Mouse (Mus musculus): ENCODE measurements at regions not wholly inside any gene's neighbourhood (a gene's known extent, or its start where the extent isn't known, plus 50 kb on each side); places are given as distances from the start of the nearest gene placed in this dataset.

- H3K4me2 ChIP-seq (ENCODE audit: low read depth, low read length) = no peak overlapping the region
- DNase-seq (ENCODE audit: low spot score) (no peak), ATAC-seq (ENCODE audit: insufficient read depth, low read depth) (no peak)
- no peak overlapping the region for H3K9ac ChIP-seq (replicated peaks; ENCODE audit: low read depth, low read length)
- H3K27ac ChIP-seq (ENCODE audit: low read depth) = no peak overlapping the region
- H3K4me3 ChIP-seq (ENCODE audit: low read depth, low read length) = no peak overlapping the region
- 79% methylated on average over 9 of the region's 9 CpGs for WGBS
- H3K27me3 ChIP-seq (ENCODE audit: control insufficient read depth, insufficient read depth, low read length) = no peaks in the 10 kb centered on the region
- H3K4me1 ChIP-seq (ENCODE audit: control insufficient read depth, insufficient read depth) = no peaks in the 10 kb centered on the region
- TF ChIP-seq EP300 (IDR thresholded peaks at IDR 0.05; ENCODE audit: low read depth) = no peak
- no peak for TF ChIP-seq CTCF (IDR thresholded peaks at IDR 0.05; ENCODE audit: low read depth)
- no peaks in the 10 kb centered on the region for H3K36me3 ChIP-seq (replicated peaks; ENCODE audit: control insufficient read depth, insufficient read depth, low read length)
- H3K9me3 ChIP-seq (replicated peaks; ENCODE audit: control insufficient read depth, low read length) = no peaks in the 10 kb centered on the region
These were observed 598.2 kb upstream of the Cdh5 start for GRCm38 (mm10) chr8:103502991-103503767.

- H3K36me3 ChIP-seq (replicated peaks; ENCODE audit: control insufficient read depth, insufficient read depth, low read length) = no peaks in the 10 kb centered on the region
- DNase-seq (ENCODE audit: low spot score) = no peak
- no peak overlapping the region for H3K4me3 ChIP-seq (ENCODE audit: low read depth, low read length)
- H3K27me3 ChIP-seq (ENCODE audit: control insufficient read depth, insufficient read depth, low read length) = no peaks in the 10 kb centered on the region
- H3K4me1 ChIP-seq (ENCODE audit: control insufficient read depth, insufficient read depth) = no peaks in the 10 kb centered on the region
- H3K27ac ChIP-seq (ENCODE audit: low read depth) = no peak overlapping the region
- no peak for ATAC-seq (ENCODE audit: insufficient read depth, low read depth)
- no peaks in the 10 kb centered on the region for H3K9me3 ChIP-seq (replicated peaks; ENCODE audit: control insufficient read depth, low read length)
- WGBS = 33% methylated on average over 6 of the region's 6 CpGs
- H3K9ac ChIP-seq (replicated peaks; ENCODE audit: low read depth, low read length) = no peak overlapping the region
- no peak overlapping the region for H3K4me2 ChIP-seq (ENCODE audit: low read depth, low read length)
- TF ChIP-seq CTCF (IDR thresholded peaks at IDR 0.05; ENCODE audit: low read depth) (no peak), EP300 (IDR thresholded peaks at IDR 0.05; ENCODE audit: low read depth) (no peak)
These were observed 595.1 kb upstream of the Cdh5 start for GRCm38 (mm10) chr8:103506334-103506733.

GRCm38 (mm10) chr8:103507068-103507467 lies 594.4 kb upstream of the Cdh5 start:
- no peak overlapping the region for H3K4me2 ChIP-seq (ENCODE audit: low read depth, low read length)
- H3K4me1 ChIP-seq (ENCODE audit: control insufficient read depth, insufficient read depth) = no peaks in the 10 kb centered on the region
- no peaks in the 10 kb centered on the region for H3K36me3 ChIP-seq (replicated peaks; ENCODE audit: control insufficient read depth, insufficient read depth, low read length)
- 79% methylated on average over 5 of the region's 5 CpGs for WGBS
- H3K27ac ChIP-seq (ENCODE audit: low read depth) = no peak overlapping the region
- ATAC-seq (ENCODE audit: insufficient read depth, low read depth) (no peak), DNase-seq (ENCODE audit: low spot score) (no peak)
- no peaks in the 10 kb centered on the region for H3K9me3 ChIP-seq (replicated peaks; ENCODE audit: control insufficient read depth, low read length)
- H3K9ac ChIP-seq (replicated peaks; ENCODE audit: low read depth, low read length) = no peak overlapping the region
- no peaks in the 10 kb centered on the region for H3K27me3 ChIP-seq (ENCODE audit: control insufficient read depth, insufficient read depth, low read length)
- H3K4me3 ChIP-seq (ENCODE audit: low read depth, low read length) = no peak overlapping the region
- TF ChIP-seq CTCF (IDR thresholded peaks at IDR 0.05; ENCODE audit: low read depth) (no peak), EP300 (IDR thresholded peaks at IDR 0.05; ENCODE audit: low read depth) (no peak)

GRCm38 (mm10) chr8:103520141-103520866 lies 581.1 kb upstream of the Cdh5 start:
- Histone ChIP-seq H3K4me3 (ENCODE audit: low read depth, low read length) (no peak overlapping the region), H3K27ac (ENCODE audit: low read depth) (no peak overlapping the region), H3K27me3 (ENCODE audit: control insufficient read depth, insufficient read depth, low read length) (no peaks in the 10 kb centered on the region), H3K4me1 (ENCODE audit: control insufficient read depth, insufficient read depth) (no peaks in the 10 kb centered on the region), H3K36me3 (replicated peaks; ENCODE audit: control insufficient read depth, insufficient read depth, low read length) (no peaks in the 10 kb centered on the region), H3K9me3 (replicated peaks; ENCODE audit: control insufficient read depth, low read length) (no peaks in the 10 kb centered on the region), H3K4me2 (ENCODE audit: low read depth, low read length) (no peak overlapping the region), H3K9ac (replicated peaks; ENCODE audit: low read depth, low read length) (no peak overlapping the region)
- DNase-seq (ENCODE audit: low spot score) = no peak
- WGBS = 58% methylated on average over 4 of the region's 4 CpGs
- no peak for ATAC-seq (ENCODE audit: insufficient read depth, low read depth)
- TF ChIP-seq CTCF (IDR thresholded peaks at IDR 0.05; ENCODE audit: low read depth) (no peak), EP300 (IDR thresholded peaks at IDR 0.05; ENCODE audit: low read depth) (no peak)

GRCm38 (mm10) chr8:103530903-103531302 lies 570.5 kb upstream of the Cdh5 start:
- no peaks in the 10 kb centered on the region for H3K4me1 ChIP-seq (ENCODE audit: control insufficient read depth, insufficient read depth)
- no peak overlapping the region for H3K27ac ChIP-seq (ENCODE audit: low read depth)
- WGBS = 49% methylated on average over 4 of the region's 4 CpGs
- ATAC-seq (ENCODE audit: insufficient read depth, low read depth) = no peak
- TF ChIP-seq EP300 (IDR thresholded peaks at IDR 0.05; ENCODE audit: low read depth) (no peak), CTCF (IDR thresholded peaks at IDR 0.05; ENCODE audit: low read depth) (no peak)
- DNase-seq (ENCODE audit: low spot score) = no peak
- H3K27me3 ChIP-seq (ENCODE audit: control insufficient read depth, insufficient read depth, low read length) = no peaks in the 10 kb centered on the region
- H3K4me3 ChIP-seq (ENCODE audit: low read depth, low read length) = no peak overlapping the region
- no peaks in the 10 kb centered on the region for H3K9me3 ChIP-seq (replicated peaks; ENCODE audit: control insufficient read depth, low read length)
- H3K9ac ChIP-seq (replicated peaks; ENCODE audit: low read depth, low read length) = no peak overlapping the region
- no peaks in the 10 kb centered on the region for H3K36me3 ChIP-seq (replicated peaks; ENCODE audit: control insufficient read depth, insufficient read depth, low read length)
- H3K4me2 ChIP-seq (ENCODE audit: low read depth, low read length) = no peak overlapping the region
